Comparison of ENCODE assay signal across 8 mouse cellular contexts in genomic region chr8:104640831-104641370, GRCm38 (mm10). TPM values are rescaled to one million over a fixed set of nuclear protein-coding genes. Genes with fewer than 3 reads are reported as not detected.
A peak's percentile ranks its signal among the peaks of the same experiment; 100 is the strongest.
DNase-seq lines count a peak whose midpoint lies in the region; ATAC-seq and TF ChIP-seq lines count a peak whose summit lies in the region.

No protein-coding gene starts in this region.

- no peak for ATAC-seq in heart, postnatal 0 days (ENCODE audit: insufficient read depth, low read depth)
- no peak for ATAC-seq in liver, embryonic 16.5 days (ENCODE audit: low read depth)

- H3K4me1 ChIP-seq in brown adipose tissue, adult 24 weeks (ENCODE audit: control insufficient read depth, insufficient read depth, insufficient read length, low read length), result peaks cover 14% of the 10 kb centered on the region
- peaks cover 12% of the 10 kb centered on the region for H3K4me1 ChIP-seq in heart, postnatal 0 days (ENCODE audit: control insufficient read depth, insufficient read depth)
- H3K4me1 ChIP-seq in liver, embryonic 16.5 days (ENCODE audit: control insufficient read depth, low read depth, low read length), result peaks cover 16% of the 10 kb centered on the region

- H3K36me3 ChIP-seq in heart, postnatal 0 days (replicated peaks; ENCODE audit: control insufficient read depth, insufficient read depth, low read length), result peaks cover 32% of the 10 kb centered on the region
- no peaks in the 10 kb centered on the region for H3K36me3 ChIP-seq in liver, embryonic 16.5 days (ENCODE audit: control insufficient read depth, insufficient read depth)

- no peaks in the 10 kb centered on the region for H3K9me3 ChIP-seq in heart, postnatal 0 days (replicated peaks; ENCODE audit: control insufficient read depth, low read length)
- no peaks in the 10 kb centered on the region for H3K9me3 ChIP-seq in liver, embryonic 16.5 days (replicated peaks; ENCODE audit: control insufficient read depth, low read length)

- no peak overlapping the region for H3K27ac ChIP-seq in brown adipose tissue, adult 24 weeks (replicated peaks; ENCODE audit: low read depth, low read length)
- peak overlapping the region; percentile 81 for H3K27ac ChIP-seq in heart, postnatal 0 days (ENCODE audit: low read depth)
- H3K27ac ChIP-seq in liver, embryonic 16.5 days (ENCODE audit: low read length), result peak overlapping the region; percentile 48; the same call in 1 of the 2 replicates

- peak; percentile 27 for DNase-seq in kidney, adult 9 months
- no peak for DNase-seq in kidney, postnatal 10 days
- DNase-seq in heart, postnatal 0 days (ENCODE audit: low spot score), result no peak
- DNase-seq in urinary bladder, postnatal 36 days (ENCODE audit: low spot score in 2 of 2), result no peak
- DNase-seq in gastrocnemius, postnatal 10 days, result no peak
- no peak for DNase-seq in yolk sac, embryonic 10.5 days (ENCODE audit: low spot score)

- peak overlapping the region; percentile 71 for H3K9ac ChIP-seq in heart, postnatal 0 days (replicated peaks; ENCODE audit: low read depth, low read length)
- peak overlapping the region; percentile 82 for H3K9ac ChIP-seq in liver, embryonic 16.5 days (ENCODE audit: low read depth, low read length)

- TF ChIP-seq CTCF in heart, postnatal 0 days (IDR thresholded peaks at IDR 0.05; ENCODE audit: low read depth), result no peak

- peak overlapping the region; percentile 88 for H3K4me3 ChIP-seq in brown adipose tissue, adult 24 weeks (ENCODE audit: insufficient read depth, low read depth, low read length)
- H3K4me3 ChIP-seq in heart, postnatal 0 days (ENCODE audit: low read depth, low read length), result peak overlapping the region; percentile 93
- H3K4me3 ChIP-seq in liver, embryonic 16.5 days (ENCODE audit: low read depth, low read length), result peak overlapping the region; percentile 91

- H3K27me3 ChIP-seq in heart, postnatal 0 days (ENCODE audit: control insufficient read depth, insufficient read depth, low read length), result no peaks in the 10 kb centered on the region
- no peaks in the 10 kb centered on the region for H3K27me3 ChIP-seq in liver, embryonic 16.5 days (ENCODE audit: control insufficient read depth, insufficient read depth, low read depth, low read length)

- TF ChIP-seq EP300 in heart, postnatal 0 days (IDR thresholded peaks at IDR 0.05; ENCODE audit: low read depth), result no peak

- H3K4me2 ChIP-seq in heart, postnatal 0 days (ENCODE audit: low read depth, low read length), result peak overlapping the region; percentile 86
- H3K4me2 ChIP-seq in liver, embryonic 16.5 days (ENCODE audit: low read depth, low read length), result peak overlapping the region; percentile 92

- 6% methylated on average over 25 of the region's 25 CpGs for WGBS in heart, postnatal 0 days
- WGBS in liver, embryonic 16.5 days (ENCODE audit: insufficient replicate concordance), result 9% methylated on average over 25 of the region's 25 CpGs

RNA-seq across cellular contexts. Expression of gene Ciao2b, which starts 0.9 kb away (rescaled TPM):
- 62.5 and 67.4 TPM in 2 replicates for polyA plus RNA-seq in brown adipose tissue, adult 24 weeks (2012; ENCODE audit: insufficient read depth, insufficient read length, missing spikeins)
- 132 and 184 TPM in 2 replicates for total RNA-seq in heart, postnatal 0 days (2014; rRNA removed; ENCODE audit: low replicate concordance)
- 141 and 147 TPM in 2 replicates for polyA plus RNA-seq in heart, postnatal 0 days (2015; fragmentation: Nextera tagmentation; extraction: Ambion mirVana)
- polyA plus RNA-seq in liver, embryonic 16.5 days (2015; fragmentation: Nextera tagmentation; extraction: Ambion mirVana), result 38.0 and 42.8 TPM in 2 replicates
- 10 to 100 TPM; 38.3 to 48.5 TPM for total RNA-seq in gastrocnemius, postnatal 10 days (2021)

RNA-seq across cellular contexts. Expression of gene Rrad, which starts 9.8 kb away (rescaled TPM):
- 1.5 and 2.0 TPM in 2 replicates for polyA plus RNA-seq in brown adipose tissue, adult 24 weeks (2012; ENCODE audit: insufficient read depth, insufficient read length, missing spikeins)
- total RNA-seq in heart, postnatal 0 days (2014; rRNA removed; ENCODE audit: low replicate concordance), result 197 and 317 TPM in 2 replicates
- 235 and 284 TPM in 2 replicates for polyA plus RNA-seq in heart, postnatal 0 days (2015; fragmentation: Nextera tagmentation; extraction: Ambion mirVana)
- polyA plus RNA-seq in liver, embryonic 16.5 days (2015; fragmentation: Nextera tagmentation; extraction: Ambion mirVana), result 0.78 and 1.3 TPM in 2 replicates
- total RNA-seq in gastrocnemius, postnatal 10 days (2021), result 10 to 100 TPM; 17.0 to 34.2 TPM

RNA-seq across cellular contexts. Expression of gene Cdh16, which starts 16.7 kb away (rescaled TPM):
- not detected in 2 replicates for polyA plus RNA-seq in brown adipose tissue, adult 24 weeks (2012; ENCODE audit: insufficient read depth, insufficient read length, missing spikeins)
- 8.3 and 8.9 TPM in 2 replicates for total RNA-seq in heart, postnatal 0 days (2014; rRNA removed; ENCODE audit: low replicate concordance)
- polyA plus RNA-seq in heart, postnatal 0 days (2015; fragmentation: Nextera tagmentation; extraction: Ambion mirVana), result 11.4 and 13.1 TPM in 2 replicates
- polyA plus RNA-seq in liver, embryonic 16.5 days (2015; fragmentation: Nextera tagmentation; extraction: Ambion mirVana), result 0.24 and 0.32 TPM in 2 replicates
- total RNA-seq in gastrocnemius, postnatal 10 days (2021), result under 1 TPM; 0.54 to 0.63 TPM

RNA-seq across cellular contexts. Expression of gene Pdp2, which starts 49.6 kb away (rescaled TPM):
- polyA plus RNA-seq in brown adipose tissue, adult 24 weeks (2012; ENCODE audit: insufficient read depth, insufficient read length, missing spikeins), result 23.7 and 36.2 TPM in 2 replicates
- total RNA-seq in heart, postnatal 0 days (2014; rRNA removed; ENCODE audit: low replicate concordance), result 4.0 and 4.2 TPM in 2 replicates
- polyA plus RNA-seq in heart, postnatal 0 days (2015; fragmentation: Nextera tagmentation; extraction: Ambion mirVana), result 5.7 and 6.1 TPM in 2 replicates
- 3.4 and 3.9 TPM in 2 replicates for polyA plus RNA-seq in liver, embryonic 16.5 days (2015; fragmentation: Nextera tagmentation; extraction: Ambion mirVana)
- total RNA-seq in gastrocnemius, postnatal 10 days (2021), result 1 to 10 TPM; 3.8 to 4.7 TPM

Comparison
In these comparisons a context has a peak if more than half of its experiments do, and no peak if none do; other contexts are left out.
1. RNA of gene Rrad, which starts 9.8 kb away (polyA plus RNA-seq): 235 to 284 TPM in heart, postnatal 0 days; 1.5 to 2.0 TPM in brown adipose tissue, adult 24 weeks and 0.78 to 1.3 TPM in liver, embryonic 16.5 days; every median in the first group is over 10 times any median in the second.
2. Peak in every context shown above with its lines, with median percentiles within 50 percentile points of each other: H3K4me3 ChIP-seq.